Mouse (Mus musculus) G1E (cell line): ENCODE data around the gene Akt3. TPM values are rescaled to one million over a fixed set of nuclear protein-coding genes. Genes with fewer than 3 reads are reported as not detected.

ENCODE experiments used
- ATAC-seq: 2 replicates; pipeline ENCODE4 v1.8.0; 2016; ENCODE audit warnings: mild to moderate bottlenecking; ENCODE audit not compliant: insufficient number of reproducible peaks, poor library complexity, low FRiP score, severe bottlenecking; ENCODE audit errors: extremely low read depth
- DNase-seq: peaks from one replicate; pipeline ENCODE4 v3.0.0; 2012; ENCODE audit warnings: low spot score
- H3K27me3 ChIP-seq: 2 replicates; pipeline ENCODE4 v1.6.1; 2012; ENCODE audit warnings: mild to moderate bottlenecking, low read length, inconsistent platforms; ENCODE audit not compliant: insufficient read depth
- H3K36me3 ChIP-seq: replicated peaks from 2 replicates; pipeline ENCODE3; 2012; ENCODE audit warnings: mild to moderate bottlenecking, inconsistent platforms
- H3K4me1 ChIP-seq: 2 replicates; pipeline ENCODE4 v1.6.1; 2012; ENCODE audit warnings: low read depth, low read length, inconsistent platforms, mixed read lengths; ENCODE audit not compliant: insufficient read depth
- H3K4me3 ChIP-seq: 2 replicates; pipeline ENCODE4 v1.5.1; 2012; ENCODE audit warnings: low read depth, mild to moderate bottlenecking, inconsistent platforms, low read length, moderate library complexity, mixed read lengths
- H3K9me3 ChIP-seq: replicated peaks from 2 replicates; pipeline ENCODE4 v1.6.1; 2012; ENCODE audit warnings: inconsistent platforms
- CTCF ChIP-seq: IDR thresholded peaks from 2 replicates; pipeline ENCODE4 v1.5.1; 2012; ENCODE audit warnings: low read depth, low read length, inconsistent platforms, mixed read lengths
- GATA1 ChIP-seq: IDR thresholded peaks from 2 replicates; pipeline ENCODE4 v1.6.1; 2012; ENCODE audit warnings: borderline replicate concordance, low read length, inconsistent platforms, mixed read lengths
- GATA2 ChIP-seq: IDR thresholded peaks from 2 replicates; pipeline ENCODE4 v1.6.1; 2012; ENCODE audit warnings: low read depth, low read length, inconsistent platforms, borderline replicate concordance
- POLR2AphosphoS5 ChIP-seq: IDR thresholded peaks from 2 replicates; pipeline ENCODE4 v1.6.1; 2012; ENCODE audit warnings: low read depth, low read length, inconsistent platforms; ENCODE audit not compliant: insufficient replicate concordance
- TAL1 ChIP-seq: conservative IDR thresholded peaks from 2 replicates; pipeline ENCODE4 v1.6.1; 2012; ENCODE audit warnings: low read depth, low read length, inconsistent platforms, mixed read lengths
- polyA plus RNA-seq: library from polyadenylated mRNA; stranded (reverse); fragments of >175 nt; gene quantifications from 2 replicates; pipeline ENCODE4 v1.2.3, GENCODE M21; 2012
- total RNA-seq, 2 experiments: library from RNA; stranded (forward) in 1 of 2; stranded (reverse) in 1 of 2; fragments of 200-1000 nt in 1 of 2; fragments of >200 nt in 1 of 2; fragmentation: Nextera tagmentation in 1 of 2; gene quantifications; 2 replicates each; pipeline ENCODE4 v1.2.3; 2014 to 2017

Akt3 gene
- total and polyA plus RNA-seq, 3 experiments, result 0.05 TPM; not detected in 2

- no peaks in the 10 kb centered on the region for H3K9me3 ChIP-seq
- H3K4me3 ChIP-seq, result no peak overlapping the region
- peaks cover 5% of the 10 kb centered on the region; the same call in 1 of the 2 replicates for H3K27me3 ChIP-seq
- ATAC-seq (peak; percentile 11; the same call in 1 of the 2 replicates), DNase-seq (no peak)
- TF ChIP-seq CTCF, result no peak
- H3K36me3 ChIP-seq, result peaks cover 14% of the 10 kb centered on the region
- H3K4me1 ChIP-seq, result peaks cover 6% of the 10 kb centered on the region; the same call in 1 of the 2 replicates
Observed at GRCm38 (mm10) chr1:177008777-177009176, 249.2 kb downstream of the Akt3 start.

GRCm38 (mm10) chr1:177007405-177007804, 250.6 kb downstream of the Akt3 start:
- H3K36me3 ChIP-seq, result peaks cover 12% of the 10 kb centered on the region
- no peak for DNase-seq

GRCm38 (mm10) chr1:177004041-177004741, 253.8 kb downstream of the Akt3 start:
- H3K36me3 ChIP-seq, result peaks cover 7% of the 10 kb centered on the region
- DNase-seq (no peak), ATAC-seq (no peak)
- 0 out of 2 replicates have a peak, but pooled peaks cover 2% of the 10 kb centered on the region for H3K27me3 ChIP-seq
- H3K4me3 ChIP-seq, result no peak overlapping the region
- TF ChIP-seq POLR2AphosphoS5, result no peak
- TF ChIP-seq GATA2, result no peak
- no peak for TF ChIP-seq CTCF
- TF ChIP-seq TAL1, result no peak
- no peak for TF ChIP-seq GATA1
- H3K4me1 ChIP-seq, result peaks cover 16% of the 10 kb centered on the region
- H3K9me3 ChIP-seq, result no peaks in the 10 kb centered on the region

More at GRCm38 (mm10) chr1:177007405-177007804, 250.6 kb downstream of the Akt3 start:
- no peak for ATAC-seq
- Histone ChIP-seq H3K4me1 (peaks cover 6% of the 10 kb centered on the region; the same call in 1 of the 2 replicates), H3K4me3 (no peak overlapping the region), H3K27me3 (peaks cover 7% of the 10 kb centered on the region; the same call in 1 of the 2 replicates), H3K9me3 (no peaks in the 10 kb centered on the region)
- TF ChIP-seq TAL1 (no peak), GATA2 (no peak)

GRCm38 (mm10) chr1:177002951-177003350, 255.1 kb downstream of the Akt3 start:
- Histone ChIP-seq H3K36me3 (peaks cover 10% of the 10 kb centered on the region), H3K4me3 (no peak overlapping the region), H3K4me1 (peaks cover 14% of the 10 kb centered on the region), H3K9me3 (no peaks in the 10 kb centered on the region), H3K27me3 (0 out of 2 replicates have a peak, but pooled peaks cover 2% of the 10 kb centered on the region)
- no peak for TF ChIP-seq POLR2AphosphoS5
- no peak for TF ChIP-seq CTCF
- TF ChIP-seq GATA1, result no peak
- no peak for TF ChIP-seq TAL1
- no peak for TF ChIP-seq GATA2
- ATAC-seq (no peak), DNase-seq (no peak)

- Histone ChIP-seq H3K4me3 (no peak overlapping the region), H3K9me3 (no peaks in the 10 kb centered on the region), H3K36me3 (peaks cover 9% of the 10 kb centered on the region), H3K27me3 (0 out of 2 replicates have a peak, but pooled peaks cover 2% of the 10 kb centered on the region), H3K4me1 (peaks cover 40% of the 10 kb centered on the region)
- ATAC-seq (no peak), DNase-seq (no peak)
- no peak for TF ChIP-seq GATA1
- TF ChIP-seq TAL1, result no peak
- no peak for TF ChIP-seq CTCF
- TF ChIP-seq GATA2, result no peak
- TF ChIP-seq POLR2AphosphoS5, result no peak
Observed at GRCm38 (mm10) chr1:176999011-176999410, 259.0 kb downstream of the Akt3 start.

GRCm38 (mm10) chr1:176997711-176998689, 260.0 kb downstream of the Akt3 start:
- TF ChIP-seq POLR2AphosphoS5 (no peak), CTCF (no peak), GATA1 (no peak), GATA2 (no peak), TAL1 (no peak)
- ATAC-seq (no peak), DNase-seq (peak; percentile 4)
- Histone ChIP-seq H3K4me1 (peaks cover 42% of the 10 kb centered on the region), H3K27me3 (0 out of 2 replicates have a peak, but pooled peaks cover under 1% of the 10 kb centered on the region), H3K4me3 (no peak overlapping the region), H3K9me3 (no peaks in the 10 kb centered on the region), H3K36me3 (peaks cover 16% of the 10 kb centered on the region)
